ENCODE assay signal across 29 mouse cellular contexts in genomic region chr6:136901010-136901409, GRCm38 (mm10). TPM values are rescaled to one million over a fixed set of nuclear protein-coding genes. Genes with fewer than 3 reads are reported as not detected.
DNase-seq lines count a peak whose midpoint lies in the region; ATAC-seq and TF ChIP-seq lines count a peak whose summit lies in the region.
"Had no signal": no experiment of that assay in that cellular context is flagged by ENCODE, and none has a peak within 500 bp of the region (broad histone marks: within the 10 kb centered on the region; RNA-seq: fewer than 3 reads in every experiment).

No protein-coding gene starts in this region.

- no peaks in the 10 kb centered on the region; the same call in 1 of the 2 replicates for H3K36me3 ChIP-seq in heart, adult 2 months (ENCODE audit: control insufficient read depth, insufficient read depth, low read length)
- H3K36me3 ChIP-seq in heart, embryonic 11.5 days (ENCODE audit: control insufficient read depth, insufficient read depth, low read length) = no peaks in the 10 kb centered on the region
- no peaks in the 10 kb centered on the region for H3K36me3 ChIP-seq in lung, postnatal 0 days (ENCODE audit: insufficient read depth, low read length)
- no peaks in the 10 kb centered on the region for H3K36me3 ChIP-seq in hindbrain, embryonic 16.5 days (ENCODE audit: control insufficient read depth, insufficient read depth, low read length)
- no peaks in the 10 kb centered on the region for H3K36me3 ChIP-seq in kidney, embryonic 14.5 days (ENCODE audit: control insufficient read depth, insufficient read depth, low read length)
- H3K36me3 ChIP-seq: forebrain, embryonic 12.5 days; hindbrain, embryonic 13.5 days; liver, embryonic 13.5 days; midbrain, embryonic 10.5 days had no signal

- H3K4me3 ChIP-seq in heart, adult 2 months = no peak overlapping the region
- no peak overlapping the region for H3K4me3 ChIP-seq in heart, embryonic 11.5 days (ENCODE audit: low read depth, low read length)
- no peak overlapping the region for H3K4me3 ChIP-seq in lung, postnatal 0 days (ENCODE audit: low read depth, low read length)
- H3K4me3 ChIP-seq in embryonic fibroblast, embryonic 13.5 days (ENCODE audit: insufficient read depth, low read length) = no peak overlapping the region
- no peak overlapping the region for H3K4me3 ChIP-seq in hindbrain, embryonic 16.5 days (ENCODE audit: low read length)
- no peak overlapping the region for H3K4me3 ChIP-seq in kidney, embryonic 14.5 days (ENCODE audit: low read length)
- H3K4me3 ChIP-seq: forebrain, embryonic 12.5 days; hindbrain, embryonic 13.5 days; liver, embryonic 13.5 days; midbrain, embryonic 10.5 days had no signal

- peaks cover 16% of the 10 kb centered on the region for H3K4me1 ChIP-seq in heart, adult 2 months (ENCODE audit: control insufficient read depth, insufficient read depth, low read length)
- H3K4me1 ChIP-seq in heart, embryonic 11.5 days (ENCODE audit: control insufficient read depth, insufficient read depth, low read length) = peaks cover 21% of the 10 kb centered on the region
- no peaks in the 10 kb centered on the region for H3K4me1 ChIP-seq in lung, postnatal 0 days (ENCODE audit: insufficient read depth, low read depth, low read length)
- peaks cover 18% of the 10 kb centered on the region for H3K4me1 ChIP-seq in embryonic fibroblast, embryonic 13.5 days (ENCODE audit: control insufficient read depth, insufficient read depth, low read length)
- H3K4me1 ChIP-seq in hindbrain, embryonic 16.5 days (ENCODE audit: control insufficient read depth, insufficient read depth, low read depth, low read length) = no peaks in the 10 kb centered on the region
- peaks cover 5% of the 10 kb centered on the region; the same call in 1 of the 2 replicates for H3K4me1 ChIP-seq in kidney, embryonic 14.5 days (ENCODE audit: control insufficient read depth, insufficient read depth, low read length)
- H3K4me1 ChIP-seq: forebrain, embryonic 12.5 days; hindbrain, embryonic 13.5 days; midbrain, embryonic 10.5 days had no signal

- no peak for DNase-seq in heart, adult 2 months
- no peak for DNase-seq in lung, postnatal 0 days (ENCODE audit: low spot score)
- DNase-seq in lung, postnatal 25 days (ENCODE audit: low spot score) = no peak
- no peak for DNase-seq in right cerebral cortex, adult 18-20 months
- DNase-seq: adrenal gland, postnatal 25 days; B cell, adult 2 months; cerebellum, adult 9-10 months; kidney, adult 9 months; kidney, postnatal 36 days; layer of hippocampus, postnatal 36 days; liver, embryonic 13.5 days; right cerebral cortex, postnatal 14 days; thymus, postnatal 36 days had no signal

- no peak overlapping the region for H3K4me2 ChIP-seq in heart, embryonic 11.5 days
- H3K4me2 ChIP-seq in lung, postnatal 0 days (replicated peaks; ENCODE audit: low read depth, low read length) = no peak overlapping the region
- H3K4me2 ChIP-seq in hindbrain, embryonic 16.5 days (ENCODE audit: low read length) = no peak overlapping the region
- H3K4me2 ChIP-seq in kidney, embryonic 14.5 days (replicated peaks; ENCODE audit: low read depth, low read length) = no peak overlapping the region
- H3K4me2 ChIP-seq: forebrain, embryonic 12.5 days; hindbrain, embryonic 13.5 days; liver, embryonic 13.5 days had no signal

- no peak for TF ChIP-seq CTCF in heart, adult 2 months (IDR thresholded peaks at IDR 0.05)
- TF ChIP-seq CTCF in lung, postnatal 0 days (IDR thresholded peaks at IDR 0.05) = no peak
- no peak for TF ChIP-seq CTCF in embryonic fibroblast, embryonic 13.5 days (IDR thresholded peaks at IDR 0.05; ENCODE audit: borderline replicate concordance, insufficient read depth, low read length)

- intact Hi-C loops in heart, adult 2 months (cut with DNase I) = no loop called here

- peak overlapping the region; percentile 61 for H3K27ac ChIP-seq in heart, adult 2 months
- H3K27ac ChIP-seq in heart, embryonic 11.5 days (ENCODE audit: low read depth, low read length) = no peak overlapping the region
- H3K27ac ChIP-seq in lung, postnatal 0 days (ENCODE audit: low read length) = 0 out of 2 replicates have a peak overlapping the region, but pooled peaks have one; percentile 2
- H3K27ac ChIP-seq in embryonic fibroblast, embryonic 13.5 days (ENCODE audit: insufficient read depth, low read length) = peak overlapping the region; percentile 99
- no peak overlapping the region for H3K27ac ChIP-seq in hindbrain, embryonic 16.5 days (ENCODE audit: low read depth, low read length)
- H3K27ac ChIP-seq in kidney, embryonic 14.5 days (ENCODE audit: low read depth, low read length) = no peak overlapping the region
- H3K27ac ChIP-seq: forebrain, embryonic 12.5 days; hindbrain, embryonic 13.5 days; liver, embryonic 13.5 days; midbrain, embryonic 10.5 days had no signal

- H3K9me3 ChIP-seq in heart, embryonic 11.5 days (replicated peaks; ENCODE audit: control insufficient read depth, low read length) = no peaks in the 10 kb centered on the region
- no peaks in the 10 kb centered on the region for H3K9me3 ChIP-seq in lung, postnatal 0 days (ENCODE audit: low read length)
- H3K9me3 ChIP-seq in hindbrain, embryonic 16.5 days (ENCODE audit: control insufficient read depth, low read length) = no peaks in the 10 kb centered on the region
- H3K9me3 ChIP-seq in kidney, embryonic 14.5 days (ENCODE audit: control insufficient read depth, low read length) = no peaks in the 10 kb centered on the region
- H3K9me3 ChIP-seq: forebrain, embryonic 12.5 days; hindbrain, embryonic 13.5 days; liver, embryonic 13.5 days; midbrain, embryonic 10.5 days had no signal

- 70% methylated on average over 2 of the region's 2 CpGs for WGBS in heart, adult 2 months
- WGBS in heart, embryonic 11.5 days (ENCODE audit: insufficient replicate concordance) = 66% methylated on average over 2 of the region's 2 CpGs
- WGBS in lung, postnatal 0 days = 49% methylated on average over 2 of the region's 2 CpGs
- 78% methylated on average over 2 of the region's 2 CpGs for WGBS in hindbrain, embryonic 16.5 days
- WGBS in kidney, embryonic 14.5 days = 75% methylated on average over 2 of the region's 2 CpGs

- no peak for TF ChIP-seq EP300 in heart, adult 2 months (IDR thresholded peaks at IDR 0.05; ENCODE audit: insufficient read depth, low read depth, low read length)
- TF ChIP-seq EP300 in lung, postnatal 0 days (IDR thresholded peaks at IDR 0.05) = no peak

- ATAC-seq in heart, embryonic 11.5 days (replicated peaks; ENCODE audit: insufficient number of reproducible peaks, low FRiP score, low TSS enrichment) = no peak
- no peak for ATAC-seq in lung, postnatal 0 days
- ATAC-seq in hindbrain, embryonic 16.5 days = no peak
- no peak for ATAC-seq in kidney, embryonic 14.5 days (ENCODE audit: low FRiP score, low TSS enrichment)

- TF ChIP-seq POLR2A in heart, adult 2 months (IDR thresholded peaks at IDR 0.05; ENCODE audit: insufficient read depth, low read depth, low read length) = no peak
- TF ChIP-seq POLR2A in embryonic fibroblast, embryonic 13.5 days (IDR thresholded peaks at IDR 0.05; ENCODE audit: low read depth, low read length) = no peak

- H3K79me2 ChIP-seq in heart, adult 2 months (replicated peaks; ENCODE audit: control insufficient read depth, insufficient read depth, low read length) = no peaks in the 10 kb centered on the region

- H3K27me3 ChIP-seq in heart, adult 2 months (ENCODE audit: control insufficient read depth, insufficient read depth, low read length) = no peaks in the 10 kb centered on the region
- H3K27me3 ChIP-seq in heart, embryonic 11.5 days (ENCODE audit: control insufficient read depth, insufficient read depth, low read length) = no peaks in the 10 kb centered on the region
- H3K27me3 ChIP-seq in lung, postnatal 0 days (replicated peaks; ENCODE audit: insufficient read depth, low read length) = no peaks in the 10 kb centered on the region
- H3K27me3 ChIP-seq in hindbrain, embryonic 16.5 days (replicated peaks; ENCODE audit: control insufficient read depth, insufficient read depth, low read length) = no peaks in the 10 kb centered on the region
- H3K27me3 ChIP-seq in kidney, embryonic 14.5 days (ENCODE audit: control insufficient read depth, insufficient read depth, low read length) = no peaks in the 10 kb centered on the region
- H3K27me3 ChIP-seq: CH12.LX; forebrain, embryonic 12.5 days; hindbrain, embryonic 13.5 days had no signal

- H3K9ac ChIP-seq in heart, adult 2 months (ENCODE audit: low read depth, low read length) = no peak overlapping the region
- no peak overlapping the region for H3K9ac ChIP-seq in heart, embryonic 11.5 days (ENCODE audit: low read depth, low read length)
- H3K9ac ChIP-seq in lung, postnatal 0 days (replicated peaks; ENCODE audit: low read depth) = no peak overlapping the region
- no peak overlapping the region for H3K9ac ChIP-seq in hindbrain, embryonic 16.5 days (ENCODE audit: low read depth, low read length)
- H3K9ac ChIP-seq in kidney, embryonic 14.5 days (ENCODE audit: low read depth, low read length) = no peak overlapping the region
- H3K9ac ChIP-seq: forebrain, embryonic 12.5 days; hindbrain, embryonic 13.5 days; liver, embryonic 13.5 days had no signal

RNA-seq across cellular contexts. Expression of gene Erp27, which starts 21.0 kb away (rescaled TPM):
- total RNA-seq in heart, adult 2 months (2021) = not detected
- polyA plus RNA-seq in heart, adult 2 months (2012; rRNA removed) = 0.29 and 0.51 TPM in 2 replicates
- polyA plus RNA-seq in heart, embryonic 11.5 days (2014; fragmentation: Nextera tagmentation; extraction: Ambion mirVana) = 1.3 and 1.5 TPM in 2 replicates
- polyA plus RNA-seq in lung, postnatal 0 days (2015; fragmentation: Nextera tagmentation; extraction: Ambion mirVana) = 0.61 and 0.74 TPM in 2 replicates
- polyA plus RNA-seq in embryonic fibroblast, embryonic 13.5 days (2011; ENCODE audit: insufficient read length, low read depth, missing spikeins) = 1.7 and 1.9 TPM in 2 replicates
- polyA plus RNA-seq in hindbrain, embryonic 16.5 days (2015; fragmentation: Nextera tagmentation; extraction: Ambion mirVana) = 0.15 TPM in 1 of 2 replicates, not detected in the other
- polyA plus RNA-seq in kidney, embryonic 14.5 days (2014; fragmentation: Nextera tagmentation; extraction: Ambion mirVana) = 0.22 and 0.31 TPM in 2 replicates
- total RNA-seq: adrenal gland, postnatal 25 days; gastrocnemius, adult 8-10 months; heart, postnatal 25 days had no signal
- polyA plus RNA-seq: embryonic facial prominence, embryonic 11.5 days; forebrain, embryonic 12.5 days; hindbrain, embryonic 13.5 days; midbrain, embryonic 10.5 days had no signal

RNA-seq across cellular contexts. Expression of gene Pde6h, which starts 22.6 kb away (rescaled TPM):
- under 1 TPM in 1 of 2 experiments, not detected in 1; 0.30 TPM for total RNA-seq in heart, adult 2 months (2021)
- 0.04 and 0.26 TPM in 2 replicates for polyA plus RNA-seq in heart, adult 2 months (2012; rRNA removed)
- polyA plus RNA-seq in heart, embryonic 11.5 days (2014; fragmentation: Nextera tagmentation; extraction: Ambion mirVana) = 0.43 TPM in 1 of 2 replicates, not detected in the other
- polyA plus RNA-seq in lung, postnatal 0 days (2015; fragmentation: Nextera tagmentation; extraction: Ambion mirVana) = 0.27 and 0.60 TPM in 2 replicates
- 1.4 TPM in 1 of 2 replicates, not detected in the other for polyA plus RNA-seq in embryonic fibroblast, embryonic 13.5 days (2011; ENCODE audit: insufficient read length, low read depth, missing spikeins)
- polyA plus RNA-seq in hindbrain, embryonic 16.5 days (2015; fragmentation: Nextera tagmentation; extraction: Ambion mirVana) = 0.05 and 0.09 TPM in 2 replicates
- 0.11 and 0.81 TPM in 2 replicates for polyA plus RNA-seq in kidney, embryonic 14.5 days (2014; fragmentation: Nextera tagmentation; extraction: Ambion mirVana)
- total RNA-seq: gastrocnemius, adult 8-10 months; granulocyte monocyte progenitor cell, adult 5-6 weeks; heart, postnatal 25 days had no signal
- polyA plus RNA-seq: embryonic facial prominence, embryonic 11.5 days; forebrain, embryonic 12.5 days; heart, embryonic 14.5 days; hindbrain, embryonic 13.5 days; inflammation-experienced regulatory T-cells, adult 6 months; limb, embryonic 11.5 days; liver, embryonic 13.5 days; midbrain, embryonic 10.5 days had no signal

RNA-seq across cellular contexts. Expression of gene Mgp, which starts 25.4 kb away (rescaled TPM):
- 100 to 1,000 TPM; 409 to 433 TPM for total RNA-seq in heart, adult 2 months (2021)
- polyA plus RNA-seq in heart, adult 2 months (2012; rRNA removed) = 1,071 and 1,296 TPM in 2 replicates
- polyA plus RNA-seq in heart, embryonic 11.5 days (2014; fragmentation: Nextera tagmentation; extraction: Ambion mirVana) = 73.6 and 75.1 TPM in 2 replicates
- polyA plus RNA-seq in lung, postnatal 0 days (2015; fragmentation: Nextera tagmentation; extraction: Ambion mirVana) = 1,533 and 1,851 TPM in 2 replicates
- 2,420 and 2,717 TPM in 2 replicates for polyA plus RNA-seq in embryonic fibroblast, embryonic 13.5 days (2011; ENCODE audit: insufficient read length, low read depth, missing spikeins)
- 28.6 and 31.5 TPM in 2 replicates for polyA plus RNA-seq in hindbrain, embryonic 16.5 days (2015; fragmentation: Nextera tagmentation; extraction: Ambion mirVana)
- 168 and 215 TPM in 2 replicates for polyA plus RNA-seq in kidney, embryonic 14.5 days (2014; fragmentation: Nextera tagmentation; extraction: Ambion mirVana)
- total RNA-seq: CH12.LX; granulocyte monocyte progenitor cell, adult 5-6 weeks; neutrophil, adult 5-6 weeks had no signal
- polyA plus RNA-seq: inflammation-experienced regulatory T-cells, adult 6 months had no signal

RNA-seq across cellular contexts. Expression of gene Arhgdib, which starts 40.7 kb away (rescaled TPM):
- 10 to 100 TPM; 24.0 to 30.4 TPM for total RNA-seq in heart, adult 2 months (2021)
- polyA plus RNA-seq in heart, adult 2 months (2012; rRNA removed) = 41.7 and 57.6 TPM in 2 replicates
- polyA plus RNA-seq in heart, embryonic 11.5 days (2014; fragmentation: Nextera tagmentation; extraction: Ambion mirVana) = 115 and 128 TPM in 2 replicates
- 68.4 and 70.8 TPM in 2 replicates for polyA plus RNA-seq in lung, postnatal 0 days (2015; fragmentation: Nextera tagmentation; extraction: Ambion mirVana)
- 221 and 426 TPM in 2 replicates for polyA plus RNA-seq in embryonic fibroblast, embryonic 13.5 days (2011; ENCODE audit: insufficient read length, low read depth, missing spikeins)
- polyA plus RNA-seq in hindbrain, embryonic 16.5 days (2015; fragmentation: Nextera tagmentation; extraction: Ambion mirVana) = 14.9 and 22.0 TPM in 2 replicates
- 60.4 and 65.6 TPM in 2 replicates for polyA plus RNA-seq in kidney, embryonic 14.5 days (2014; fragmentation: Nextera tagmentation; extraction: Ambion mirVana)

RNA-seq across cellular contexts. Expression of gene Art4, which starts 43.5 kb away (rescaled TPM):
- 10 to 100 TPM; 16.3 to 19.6 TPM for total RNA-seq in heart, adult 2 months (2021)
- 12.8 and 19.9 TPM in 2 replicates for polyA plus RNA-seq in heart, adult 2 months (2012; rRNA removed)
- 13.2 and 15.1 TPM in 2 replicates for polyA plus RNA-seq in heart, embryonic 11.5 days (2014; fragmentation: Nextera tagmentation; extraction: Ambion mirVana)
- 7.5 and 7.9 TPM in 2 replicates for polyA plus RNA-seq in lung, postnatal 0 days (2015; fragmentation: Nextera tagmentation; extraction: Ambion mirVana)
- polyA plus RNA-seq in embryonic fibroblast, embryonic 13.5 days (2011; ENCODE audit: insufficient read length, low read depth, missing spikeins) = not detected in 2 replicates
- 0.16 and 0.23 TPM in 2 replicates for polyA plus RNA-seq in hindbrain, embryonic 16.5 days (2015; fragmentation: Nextera tagmentation; extraction: Ambion mirVana)
- 1.7 and 2.2 TPM in 2 replicates for polyA plus RNA-seq in kidney, embryonic 14.5 days (2014; fragmentation: Nextera tagmentation; extraction: Ambion mirVana)
- total RNA-seq: layer of hippocampus, postnatal 36 days had no signal

Comparison
In these comparisons a context has a peak if more than half of its experiments do, and no peak if none do; other contexts are left out.
1. H3K27ac ChIP-seq: peak in heart, adult 2 months (single experiment), lung, postnatal 0 days (single experiment) and embryonic fibroblast, embryonic 13.5 days (single experiment); none in heart, embryonic 11.5 days (single experiment), hindbrain, embryonic 16.5 days (single experiment) and kidney, embryonic 14.5 days (single experiment).